Mouse (Mus musculus): ENCODE measurements around the gene Agrn. TPM values are rescaled to one million over a fixed set of nuclear protein-coding genes. Genes with fewer than 3 reads are reported as not detected.

Agrn gene
- polyA plus RNA-seq, 1 experiment: 8.8 TPM

- no peaks in the 10 kb centered on the region for H3K27me3 ChIP-seq (ENCODE audit: control insufficient read depth, insufficient read depth, low read length)
- TF ChIP-seq CTCF (IDR thresholded peaks at IDR 0.05; ENCODE audit: control insufficient read depth, insufficient read depth, insufficient replicate concordance, low read depth, low read length): no peak
- TF ChIP-seq POLR2A (IDR thresholded peaks at IDR 0.05; ENCODE audit: control insufficient read depth, low read depth, low read length): no peak
- peak overlapping the region; percentile 74 for H3K4me3 ChIP-seq (ENCODE audit: control insufficient read depth, low read depth, low read length)
- peaks cover 14% of the 10 kb centered on the region for H3K4me1 ChIP-seq (ENCODE audit: control insufficient read depth, insufficient read depth, low read length)
- peak overlapping the region; percentile 19 for H3K27ac ChIP-seq (ENCODE audit: control insufficient read depth, insufficient read depth, low read depth, low read length)
- no peaks in the 10 kb centered on the region for H3K36me3 ChIP-seq (ENCODE audit: control insufficient read depth, insufficient read depth, low read length)
These were observed 31.2 kb upstream of the Agrn start for GRCm38 (mm10) chr4:156228393-156229024.

- Histone ChIP-seq H3K27me3 (ENCODE audit: control insufficient read depth, insufficient read depth, low read length) (no peaks in the 10 kb centered on the region), H3K27ac (ENCODE audit: control insufficient read depth, insufficient read depth, low read depth, low read length) (peak overlapping the region; percentile 19), H3K4me1 (ENCODE audit: control insufficient read depth, insufficient read depth, low read length) (peaks cover 14% of the 10 kb centered on the region), H3K4me3 (ENCODE audit: control insufficient read depth, low read depth, low read length) (peak overlapping the region; percentile 74), H3K36me3 (ENCODE audit: control insufficient read depth, insufficient read depth, low read length) (no peaks in the 10 kb centered on the region)
- no peak for TF ChIP-seq CTCF (IDR thresholded peaks at IDR 0.05; ENCODE audit: control insufficient read depth, insufficient read depth, insufficient replicate concordance, low read depth, low read length)
These were observed 30.6 kb upstream of the Agrn start for GRCm38 (mm10) chr4:156227752-156228392.

DNA sequence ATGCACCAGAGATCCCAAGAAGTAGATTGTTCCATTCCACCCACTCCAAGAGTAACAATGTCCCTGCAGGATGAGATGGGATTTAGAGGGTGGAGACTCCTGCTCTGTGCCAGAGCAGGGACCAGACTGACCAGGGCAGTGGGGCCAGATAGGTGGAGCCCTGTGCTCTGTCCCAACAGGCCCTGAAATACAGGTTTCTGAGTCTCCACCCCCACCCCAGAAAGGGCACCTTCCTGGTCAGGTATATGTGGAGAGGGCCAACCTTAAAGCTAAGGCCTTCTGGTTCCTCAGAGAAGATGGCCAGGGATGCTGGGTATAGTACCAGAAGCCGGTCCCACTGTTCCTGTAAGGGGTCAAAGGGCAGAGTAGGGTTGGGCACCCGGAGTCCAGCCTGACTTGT is 27.0 kb upstream of the Agrn start:
- no peak overlapping the region for H3K4me3 ChIP-seq (ENCODE audit: control insufficient read depth, low read depth, low read length)
- no peak for TF ChIP-seq CTCF (IDR thresholded peaks at IDR 0.05; ENCODE audit: control insufficient read depth, insufficient read depth, insufficient replicate concordance, low read depth, low read length)

DNA sequence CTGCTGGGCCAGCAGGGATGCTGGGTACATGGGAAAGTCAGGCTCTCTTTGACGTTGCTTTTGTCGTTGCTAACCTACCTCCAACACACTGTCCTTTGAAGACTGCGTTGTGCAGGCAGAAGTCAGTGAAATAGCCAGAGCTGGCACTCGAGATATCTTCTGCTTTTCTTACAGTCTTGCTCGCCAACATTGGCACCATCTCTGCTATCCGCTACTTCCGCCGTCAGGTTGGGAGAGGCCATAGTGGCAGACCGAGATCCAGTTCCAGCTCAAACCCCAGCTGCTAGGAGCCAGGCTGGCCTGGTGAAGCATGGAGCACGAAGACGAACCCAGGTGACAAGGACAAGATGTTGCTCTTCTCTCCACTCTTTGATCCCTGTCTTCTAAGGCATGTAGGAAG is 22.6 kb upstream of the Agrn start:
- Histone ChIP-seq H3K4me1 (ENCODE audit: control insufficient read depth, insufficient read depth, low read length) (no peaks in the 10 kb centered on the region), H3K4me3 (ENCODE audit: control insufficient read depth, low read depth, low read length) (no peak overlapping the region), H3K27me3 (ENCODE audit: control insufficient read depth, insufficient read depth, low read length) (no peaks in the 10 kb centered on the region), H3K36me3 (ENCODE audit: control insufficient read depth, insufficient read depth, low read length) (no peaks in the 10 kb centered on the region), H3K27ac (ENCODE audit: control insufficient read depth, insufficient read depth, low read depth, low read length) (no peak overlapping the region)
- TF ChIP-seq POLR2A (IDR thresholded peaks at IDR 0.05; ENCODE audit: control insufficient read depth, low read depth, low read length) (no peak), CTCF (IDR thresholded peaks at IDR 0.05; ENCODE audit: control insufficient read depth, insufficient read depth, insufficient replicate concordance, low read depth, low read length) (no peak)

More for the DNA sequence above, 27.0 kb upstream of the Agrn start:
- Histone ChIP-seq H3K27ac (ENCODE audit: control insufficient read depth, insufficient read depth, low read depth, low read length) (no peak overlapping the region), H3K4me1 (ENCODE audit: control insufficient read depth, insufficient read depth, low read length) (peaks cover 14% of the 10 kb centered on the region), H3K27me3 (ENCODE audit: control insufficient read depth, insufficient read depth, low read length) (no peaks in the 10 kb centered on the region), H3K36me3 (ENCODE audit: control insufficient read depth, insufficient read depth, low read length) (no peaks in the 10 kb centered on the region)

DNA sequence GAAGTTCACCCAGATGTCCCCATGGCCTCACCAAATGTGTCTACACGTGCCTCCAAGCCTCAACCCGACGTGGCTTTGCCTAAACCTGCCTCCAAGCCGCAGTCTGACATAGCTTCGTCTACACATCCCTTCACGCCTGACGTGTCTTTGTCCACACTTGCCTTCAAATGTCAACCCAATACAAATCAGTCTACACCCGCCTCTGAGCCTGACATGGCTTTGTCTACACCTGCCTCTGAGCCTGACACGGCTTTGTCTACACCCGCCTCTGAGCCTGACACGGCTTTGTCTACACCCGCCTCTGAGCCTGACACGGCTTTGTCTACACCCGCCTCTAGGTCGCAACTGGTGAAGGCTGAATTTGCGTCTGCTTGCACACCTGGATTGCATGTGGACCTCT is 20.6 kb upstream of the Agrn start:
- no peak overlapping the region for H3K4me3 ChIP-seq (ENCODE audit: control insufficient read depth, low read depth, low read length)
- no peak overlapping the region for H3K27ac ChIP-seq (ENCODE audit: control insufficient read depth, insufficient read depth, low read depth, low read length)
- H3K4me1 ChIP-seq (ENCODE audit: control insufficient read depth, insufficient read depth, low read length): no peaks in the 10 kb centered on the region
- H3K36me3 ChIP-seq (ENCODE audit: control insufficient read depth, insufficient read depth, low read length): no peaks in the 10 kb centered on the region
- no peaks in the 10 kb centered on the region for H3K27me3 ChIP-seq (ENCODE audit: control insufficient read depth, insufficient read depth, low read length)
- TF ChIP-seq POLR2A (IDR thresholded peaks at IDR 0.05; ENCODE audit: control insufficient read depth, low read depth, low read length): no peak
- TF ChIP-seq CTCF (IDR thresholded peaks at IDR 0.05; ENCODE audit: control insufficient read depth, insufficient read depth, insufficient replicate concordance, low read depth, low read length): no peak

- no peaks in the 10 kb centered on the region for H3K36me3 ChIP-seq (ENCODE audit: control insufficient read depth, insufficient read depth, low read length)
- H3K4me1 ChIP-seq (ENCODE audit: control insufficient read depth, insufficient read depth, low read length): no peaks in the 10 kb centered on the region
- TF ChIP-seq CTCF (IDR thresholded peaks at IDR 0.05; ENCODE audit: control insufficient read depth, insufficient read depth, insufficient replicate concordance, low read depth, low read length) (no peak), POLR2A (IDR thresholded peaks at IDR 0.05; ENCODE audit: control insufficient read depth, low read depth, low read length) (no peak)
- H3K4me3 ChIP-seq (ENCODE audit: control insufficient read depth, low read depth, low read length): no peak overlapping the region
- no peak overlapping the region for H3K27ac ChIP-seq (ENCODE audit: control insufficient read depth, insufficient read depth, low read depth, low read length)
- H3K27me3 ChIP-seq (ENCODE audit: control insufficient read depth, insufficient read depth, low read length): no peaks in the 10 kb centered on the region
These were observed 19.9 kb upstream of the Agrn start for GRCm38 (mm10) chr4:156217022-156217669.

- Histone ChIP-seq H3K27ac (ENCODE audit: control insufficient read depth, insufficient read depth, low read depth, low read length) (no peak overlapping the region), H3K36me3 (ENCODE audit: control insufficient read depth, insufficient read depth, low read length) (no peaks in the 10 kb centered on the region), H3K4me3 (ENCODE audit: control insufficient read depth, low read depth, low read length) (no peak overlapping the region), H3K4me1 (ENCODE audit: control insufficient read depth, insufficient read depth, low read length) (no peaks in the 10 kb centered on the region), H3K27me3 (ENCODE audit: control insufficient read depth, insufficient read depth, low read length) (no peaks in the 10 kb centered on the region)
- TF ChIP-seq CTCF (IDR thresholded peaks at IDR 0.05; ENCODE audit: control insufficient read depth, insufficient read depth, insufficient replicate concordance, low read depth, low read length) (no peak), POLR2A (IDR thresholded peaks at IDR 0.05; ENCODE audit: control insufficient read depth, low read depth, low read length) (no peak)
These were observed 18.9 kb upstream of the Agrn start for GRCm38 (mm10) chr4:156216196-156216595.
